Comparison of ENCODE assay signal across 19 mouse cellular contexts in the genomic region with DNA sequence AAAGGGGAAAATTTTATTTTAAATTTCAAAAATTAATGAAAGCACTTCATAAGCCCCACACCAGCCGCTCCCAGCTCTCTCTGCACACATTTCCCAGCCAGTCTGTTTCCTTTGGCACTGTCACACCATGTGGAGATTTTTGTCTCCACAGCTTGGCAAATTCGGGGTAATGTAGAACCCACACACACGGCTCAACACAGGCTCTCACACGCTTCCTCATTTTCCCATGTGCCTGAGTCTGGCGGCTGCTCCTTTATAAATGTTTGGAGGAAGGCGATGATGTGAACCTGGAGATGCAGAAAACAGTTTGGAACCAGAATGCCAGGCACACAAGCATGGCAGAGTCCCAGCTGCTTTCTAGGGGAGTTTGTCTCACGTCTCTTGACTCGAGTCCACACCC. TPM values are rescaled to one million over a fixed set of nuclear protein-coding genes. Genes with fewer than 3 reads are reported as not detected.
DNase-seq lines count a peak whose midpoint lies in the region; ATAC-seq lines count a peak whose summit lies in the region.
"Had no signal": no experiment of that assay in that cellular context is flagged by ENCODE, and none has a peak within 500 bp of the region (broad histone marks: within the 10 kb centered on the region; RNA-seq: fewer than 3 reads in every experiment).

No protein-coding gene starts in this region.

- H3K9ac ChIP-seq in forebrain, embryonic 14.5 days (ENCODE audit: low read length): no peak overlapping the region
- H3K9ac ChIP-seq in forebrain, embryonic 12.5 days: no peak overlapping the region
- no peak overlapping the region for H3K9ac ChIP-seq in forebrain, embryonic 16.5 days (replicated peaks; ENCODE audit: low read depth, low read length)
- H3K9ac ChIP-seq: embryonic facial prominence, embryonic 15.5 days; liver, embryonic 14.5 days; neural tube, embryonic 13.5 days had no signal

- DNase-seq in forebrain, embryonic 14.5 days (ENCODE audit: low spot score): peak; percentile 45
- DNase-seq in layer of hippocampus, adult 8-10 months (ENCODE audit: low spot score in 2 of 2): peak; percentile 62 to 67
- DNase-seq in right cerebral cortex, postnatal 10 days (ENCODE audit: low spot score in 2 of 2): peak; percentile 53 to 65
- no peak for DNase-seq in adrenal gland, postnatal 36 days
- DNase-seq in thymus, postnatal 36 days: no peak
- DNase-seq in cerebellum, postnatal 10 days: no peak
- DNase-seq: heart, adult 11 months; heart, postnatal 10 days; kidney, adult 9 months; midbrain, embryonic 14.5 days had no signal

- no peak overlapping the region for H3K27ac ChIP-seq in forebrain, embryonic 14.5 days (ENCODE audit: low read depth, low read length)
- H3K27ac ChIP-seq in forebrain, embryonic 12.5 days: no peak overlapping the region
- no peak overlapping the region for H3K27ac ChIP-seq in forebrain, embryonic 16.5 days (ENCODE audit: low read length)
- H3K27ac ChIP-seq: embryonic facial prominence, embryonic 15.5 days; hindbrain, postnatal 0 days; limb, embryonic 10.5 days; liver, embryonic 14.5 days; neural tube, embryonic 13.5 days; stomach, postnatal 0 days had no signal

- 88% methylated on average over 8 of the region's 8 CpGs for WGBS in forebrain, embryonic 14.5 days
- WGBS in forebrain, embryonic 12.5 days: 91% methylated on average over 8 of the region's 8 CpGs
- WGBS in forebrain, embryonic 16.5 days: 72% methylated on average over 8 of the region's 8 CpGs

- no peaks in the 10 kb centered on the region for H3K27me3 ChIP-seq in forebrain, embryonic 14.5 days (replicated peaks; ENCODE audit: control insufficient read depth, insufficient read depth, low read length)
- no peaks in the 10 kb centered on the region for H3K27me3 ChIP-seq in forebrain, embryonic 12.5 days
- H3K27me3 ChIP-seq in forebrain, embryonic 16.5 days (replicated peaks; ENCODE audit: control insufficient read depth, insufficient read depth, low read length): no peaks in the 10 kb centered on the region
- H3K27me3 ChIP-seq: embryonic facial prominence, embryonic 15.5 days; neural tube, embryonic 13.5 days had no signal

- peak; percentile 57; the same call in 1 of the 2 replicates for ATAC-seq in forebrain, embryonic 14.5 days
- ATAC-seq in forebrain, embryonic 12.5 days (ENCODE audit: low FRiP score): no peak
- ATAC-seq in forebrain, embryonic 16.5 days: peak; percentile 87
- ATAC-seq: hindbrain, postnatal 0 days had no signal

- no peaks in the 10 kb centered on the region for H3K36me3 ChIP-seq in forebrain, embryonic 14.5 days (ENCODE audit: control insufficient read depth, insufficient read depth, low read length)
- H3K36me3 ChIP-seq in forebrain, embryonic 12.5 days (replicated peaks): 0 out of 2 replicates have a peak, but pooled peaks cover 2% of the 10 kb centered on the region
- no peaks in the 10 kb centered on the region for H3K36me3 ChIP-seq in forebrain, embryonic 16.5 days (ENCODE audit: control insufficient read depth, insufficient read depth)
- H3K36me3 ChIP-seq: embryonic facial prominence, embryonic 15.5 days; neural tube, embryonic 13.5 days had no signal

- no peaks in the 10 kb centered on the region for H3K4me1 ChIP-seq in forebrain, embryonic 14.5 days (ENCODE audit: control insufficient read depth, insufficient read depth, low read length)
- H3K4me1 ChIP-seq in forebrain, embryonic 12.5 days: no peaks in the 10 kb centered on the region
- H3K4me1 ChIP-seq in forebrain, embryonic 16.5 days (replicated peaks; ENCODE audit: control insufficient read depth, insufficient read depth, low read length): no peaks in the 10 kb centered on the region
- H3K4me1 ChIP-seq: embryonic facial prominence, embryonic 15.5 days; limb, embryonic 10.5 days; neural tube, embryonic 13.5 days had no signal

- H3K4me2 ChIP-seq in forebrain, embryonic 14.5 days (ENCODE audit: low read length): no peak overlapping the region
- no peak overlapping the region for H3K4me2 ChIP-seq in forebrain, embryonic 12.5 days
- H3K4me2 ChIP-seq in forebrain, embryonic 16.5 days (ENCODE audit: low read length): no peak overlapping the region
- H3K4me2 ChIP-seq: embryonic facial prominence, embryonic 15.5 days; neural tube, embryonic 13.5 days had no signal

- no peaks in the 10 kb centered on the region for H3K9me3 ChIP-seq in forebrain, embryonic 14.5 days (replicated peaks; ENCODE audit: control insufficient read depth, low read length)
- no peaks in the 10 kb centered on the region for H3K9me3 ChIP-seq in forebrain, embryonic 12.5 days
- H3K9me3 ChIP-seq in forebrain, embryonic 16.5 days (ENCODE audit: control insufficient read depth, low read length): no peaks in the 10 kb centered on the region
- H3K9me3 ChIP-seq: embryonic facial prominence, embryonic 15.5 days; limb, embryonic 10.5 days; neural tube, embryonic 13.5 days had no signal

- no peak overlapping the region for H3K4me3 ChIP-seq in forebrain, embryonic 14.5 days (ENCODE audit: low read depth, low read length)
- no peak overlapping the region for H3K4me3 ChIP-seq in forebrain, embryonic 12.5 days (replicated peaks)
- H3K4me3 ChIP-seq in forebrain, embryonic 16.5 days (replicated peaks; ENCODE audit: low read length): no peak overlapping the region
- H3K4me3 ChIP-seq: embryonic facial prominence, embryonic 15.5 days; limb, embryonic 10.5 days; neural tube, embryonic 13.5 days had no signal

RNA-seq across cellular contexts. Expression of gene Gm17374, which starts 38.0 kb away (rescaled TPM):
- not detected in 2 replicates for polyA plus RNA-seq in forebrain, embryonic 14.5 days (2014; fragmentation: Nextera tagmentation; extraction: Ambion mirVana)
- polyA plus RNA-seq in forebrain, embryonic 12.5 days (2016; fragmentation: Nextera tagmentation; extraction: Ambion mirVana): not detected in 2 replicates
- polyA plus RNA-seq in forebrain, embryonic 16.5 days (2015; fragmentation: Nextera tagmentation; extraction: Ambion mirVana): not detected in 2 replicates
- not detected for total RNA-seq in layer of hippocampus, adult 8-10 months (2022)
- not detected for total RNA-seq in adrenal gland, postnatal 36 days (2021)
- total RNA-seq: adrenal gland, adult 18-20 months; heart, postnatal 10 days; hindbrain, postnatal 0 days had no signal
- polyA plus RNA-seq: embryonic facial prominence, embryonic 15.5 days; hindbrain, postnatal 0 days; limb, embryonic 10.5 days; liver, embryonic 14.5 days; midbrain, embryonic 14.5 days; neural tube, embryonic 13.5 days; stomach, postnatal 0 days had no signal

RNA-seq across cellular contexts. Expression of gene Tasp1, which starts 47.2 kb away (rescaled TPM):
- polyA plus RNA-seq in forebrain, embryonic 14.5 days (2014; fragmentation: Nextera tagmentation; extraction: Ambion mirVana): 18.9 and 20.0 TPM in 2 replicates
- polyA plus RNA-seq in forebrain, embryonic 12.5 days (2016; fragmentation: Nextera tagmentation; extraction: Ambion mirVana): 16.7 and 19.0 TPM in 2 replicates
- 23.4 and 26.2 TPM in 2 replicates for polyA plus RNA-seq in forebrain, embryonic 16.5 days (2015; fragmentation: Nextera tagmentation; extraction: Ambion mirVana)
- 10 to 100 TPM; 26.4 to 32.8 (median 31.3) TPM for total RNA-seq in layer of hippocampus, adult 8-10 months (2022)
- total RNA-seq in adrenal gland, postnatal 36 days (2021): 10 to 100 TPM in 1 of 2 experiments, 1 to 10 TPM in 1; 8.0 to 12.0 TPM

RNA-seq across cellular contexts. Expression of gene Esf1, which starts 56.5 kb away (rescaled TPM):
- polyA plus RNA-seq in forebrain, embryonic 14.5 days (2014; fragmentation: Nextera tagmentation; extraction: Ambion mirVana): 10.2 and 13.1 TPM in 2 replicates
- polyA plus RNA-seq in forebrain, embryonic 12.5 days (2016; fragmentation: Nextera tagmentation; extraction: Ambion mirVana): 31.1 and 34.1 TPM in 2 replicates
- 18.4 and 20.5 TPM in 2 replicates for polyA plus RNA-seq in forebrain, embryonic 16.5 days (2015; fragmentation: Nextera tagmentation; extraction: Ambion mirVana)
- total RNA-seq in layer of hippocampus, adult 8-10 months (2022): 10 to 100 TPM; 19.1 to 21.6 (median 20.7) TPM
- 10 to 100 TPM; 24.8 to 27.0 TPM for total RNA-seq in adrenal gland, postnatal 36 days (2021)

RNA-seq across cellular contexts. Expression of gene Ndufaf5, which starts 56.6 kb away (rescaled TPM):
- polyA plus RNA-seq in forebrain, embryonic 14.5 days (2014; fragmentation: Nextera tagmentation; extraction: Ambion mirVana): 41.5 and 47.2 TPM in 2 replicates
- polyA plus RNA-seq in forebrain, embryonic 12.5 days (2016; fragmentation: Nextera tagmentation; extraction: Ambion mirVana): 32.0 and 34.1 TPM in 2 replicates
- polyA plus RNA-seq in forebrain, embryonic 16.5 days (2015; fragmentation: Nextera tagmentation; extraction: Ambion mirVana): 49.5 and 51.0 TPM in 2 replicates
- total RNA-seq in layer of hippocampus, adult 8-10 months (2022): 10 to 100 TPM; 45.6 to 50.8 (median 49.4) TPM
- 10 to 100 TPM; 19.9 to 22.7 TPM for total RNA-seq in adrenal gland, postnatal 36 days (2021)

Comparison
In these comparisons a context has a peak if more than half of its experiments do, and no peak if none do; other contexts are left out.
1. DNase-seq: peak in forebrain, embryonic 14.5 days (single experiment), layer of hippocampus, adult 8-10 months (2 of 2) and right cerebral cortex, postnatal 10 days (2 of 2); none in adrenal gland, postnatal 36 days (0 of 2), thymus, postnatal 36 days (0 of 2) and cerebellum, postnatal 10 days (0 of 2).